Mouse (Mus musculus) left cerebral cortex, adult 8-10 months (tissue): ENCODE data around the gene Gramd4. TPM values are rescaled to one million over a fixed set of nuclear protein-coding genes. Genes with fewer than 3 reads are reported as not detected.
A peak's percentile ranks its signal among the peaks of the same experiment; 100 is the strongest.

Source experiments
- DNase-seq, 2 experiments: peaks; one replicate each; pipeline ENCODE4 v3.0.0; 2022; ENCODE audit warnings: low spot score in 2 of 2
- total RNA-seq, 4 experiments: library from RNA; stranded (reverse); gene quantifications; 2 replicates each; pipeline ENCODE4 v1.2.4; 2022

Gramd4 gene
- total RNA-seq = 10 to 100 TPM; 31.1 to 39.9 (median 34.5) TPM

DNA sequence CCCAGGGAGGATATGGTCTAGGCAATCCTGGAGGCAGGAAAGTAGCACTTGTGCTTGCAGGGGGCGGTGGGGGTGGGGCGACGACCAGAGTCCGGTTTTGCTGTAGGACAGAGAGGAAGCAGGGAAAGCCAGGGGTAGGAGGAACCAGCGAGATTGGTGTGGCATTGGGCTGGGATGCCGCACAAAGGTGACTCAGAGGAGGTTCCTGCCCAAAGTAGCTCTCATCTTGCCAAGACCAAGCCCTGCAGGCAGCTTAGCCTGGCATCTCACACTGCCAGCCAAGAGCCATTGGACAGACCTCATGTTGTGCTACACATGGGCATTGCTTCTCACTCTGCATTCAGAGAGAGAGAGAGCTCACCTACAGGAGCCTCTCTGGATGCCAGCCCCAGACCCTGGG lies at the start of gene Gramd4:
Gene Gramd4, plus strand, starts transcription at position 283 of the 400 bp plus-strand sequence.
- DNase-seq = no peak

DNA sequence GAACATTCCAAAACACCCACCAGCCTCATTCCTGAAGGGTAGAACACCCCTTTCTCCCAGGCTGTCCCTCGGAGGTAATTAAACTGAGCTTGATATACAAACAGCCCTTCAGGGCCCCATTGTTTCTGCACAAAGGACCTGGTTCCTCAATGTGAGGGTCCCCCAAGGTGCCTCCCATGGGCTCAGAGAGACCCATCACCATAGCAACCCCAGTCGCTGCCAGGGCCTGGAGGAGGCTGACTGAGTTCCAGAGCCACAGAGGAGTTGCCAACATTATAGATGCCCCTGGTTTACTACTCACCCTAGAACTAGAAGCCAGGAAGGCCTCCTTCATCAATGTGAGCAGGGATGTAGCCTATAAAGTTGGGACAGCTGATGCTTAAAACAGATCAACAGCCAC lies 44.4 kb upstream of the Gramd4 start:
- DNase-seq = no peak

DNA sequence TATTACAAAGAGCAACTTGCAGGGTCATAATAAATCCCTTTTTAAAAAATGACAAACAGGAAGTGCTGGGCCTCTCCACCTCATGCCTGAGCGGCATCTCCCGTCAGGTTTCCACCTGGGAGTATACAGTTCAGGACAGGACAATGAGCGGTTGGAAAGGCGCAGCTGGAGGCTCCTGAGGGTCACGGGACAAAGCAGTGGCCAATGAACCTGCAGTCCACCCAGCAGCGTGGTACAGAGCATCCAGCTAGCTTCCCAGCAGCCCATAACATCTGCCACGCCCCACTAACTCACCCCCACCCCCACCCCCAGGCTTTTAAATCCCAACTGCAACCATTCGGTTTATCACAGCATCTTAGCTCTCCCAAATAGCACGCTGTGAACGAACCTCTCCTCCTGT lies 43.8 kb upstream of the Gramd4 start:
- no peak for DNase-seq

DNA sequence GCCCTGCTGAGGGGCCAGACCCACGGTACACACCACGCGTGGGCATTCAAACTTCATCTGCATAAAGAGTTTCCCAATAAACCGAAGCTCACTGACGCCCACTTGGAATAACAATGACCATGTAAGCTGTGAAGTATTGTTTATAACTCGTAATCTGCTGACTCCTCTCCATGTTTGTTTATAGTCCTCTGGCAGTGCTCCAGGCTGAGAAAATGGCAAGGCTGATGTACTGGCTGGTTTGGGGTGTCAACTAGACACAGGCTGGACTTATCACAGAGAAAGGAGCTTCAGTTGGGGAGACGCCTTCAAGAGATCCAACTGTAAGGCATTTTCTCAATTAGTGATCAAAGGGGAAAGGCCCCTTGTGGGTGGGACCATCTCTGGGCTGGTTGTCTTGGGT lies 42.5 kb upstream of the Gramd4 start:
- DNase-seq = no peak

DNA sequence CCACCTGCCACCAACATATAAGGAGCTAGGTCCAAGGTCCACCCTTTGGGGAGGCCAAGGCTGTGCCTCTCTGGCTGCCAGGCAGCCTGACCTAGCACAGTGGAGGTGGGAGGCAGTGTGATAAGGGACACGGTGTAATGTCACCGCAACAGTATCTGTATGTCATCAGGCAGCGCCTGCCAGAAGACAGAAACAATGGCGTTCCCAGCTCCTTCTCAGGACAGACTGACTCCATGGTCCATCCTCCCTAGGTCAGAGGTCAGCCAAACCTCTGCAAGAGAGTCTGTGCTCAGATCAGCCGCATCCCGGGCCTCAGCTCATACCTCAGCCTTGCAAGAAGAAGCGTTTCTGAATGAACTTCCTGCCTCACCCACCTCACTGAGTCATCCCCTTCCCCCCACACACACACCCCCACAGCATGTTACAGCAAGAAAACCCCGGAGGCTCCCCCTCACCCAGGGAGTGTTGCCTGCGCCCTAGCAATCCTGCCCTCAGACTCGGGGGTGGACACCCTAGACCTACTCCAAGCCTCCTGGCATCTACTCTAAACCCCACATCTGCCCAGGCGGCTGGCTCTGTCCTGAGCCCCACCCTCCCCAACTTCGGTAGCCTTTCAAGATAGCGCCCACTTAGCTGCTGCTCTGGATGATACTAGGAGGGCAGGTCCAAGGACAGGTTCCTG lies 41.5 kb upstream of the Gramd4 start:
- no peak for DNase-seq

DNA sequence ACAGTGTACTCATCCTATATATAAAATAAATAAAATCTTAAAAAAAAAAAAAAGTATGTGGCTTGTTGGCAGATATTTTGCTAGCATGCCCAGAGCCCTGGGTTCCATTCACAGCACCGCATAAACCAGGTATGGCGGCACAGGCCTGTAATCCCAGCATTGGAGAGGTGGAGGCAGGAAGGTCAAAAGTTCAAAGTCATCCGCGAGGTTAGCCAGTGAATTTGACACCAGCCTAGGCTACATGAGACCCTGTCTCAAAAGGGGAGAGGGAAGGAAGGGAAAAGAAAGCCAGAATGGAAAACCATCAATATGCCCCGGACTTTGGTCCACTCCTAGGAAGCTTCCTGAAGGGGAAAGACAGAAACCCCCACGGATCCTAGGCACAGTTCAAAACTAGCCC lies 40.2 kb upstream of the Gramd4 start:
- no peak for DNase-seq

DNA sequence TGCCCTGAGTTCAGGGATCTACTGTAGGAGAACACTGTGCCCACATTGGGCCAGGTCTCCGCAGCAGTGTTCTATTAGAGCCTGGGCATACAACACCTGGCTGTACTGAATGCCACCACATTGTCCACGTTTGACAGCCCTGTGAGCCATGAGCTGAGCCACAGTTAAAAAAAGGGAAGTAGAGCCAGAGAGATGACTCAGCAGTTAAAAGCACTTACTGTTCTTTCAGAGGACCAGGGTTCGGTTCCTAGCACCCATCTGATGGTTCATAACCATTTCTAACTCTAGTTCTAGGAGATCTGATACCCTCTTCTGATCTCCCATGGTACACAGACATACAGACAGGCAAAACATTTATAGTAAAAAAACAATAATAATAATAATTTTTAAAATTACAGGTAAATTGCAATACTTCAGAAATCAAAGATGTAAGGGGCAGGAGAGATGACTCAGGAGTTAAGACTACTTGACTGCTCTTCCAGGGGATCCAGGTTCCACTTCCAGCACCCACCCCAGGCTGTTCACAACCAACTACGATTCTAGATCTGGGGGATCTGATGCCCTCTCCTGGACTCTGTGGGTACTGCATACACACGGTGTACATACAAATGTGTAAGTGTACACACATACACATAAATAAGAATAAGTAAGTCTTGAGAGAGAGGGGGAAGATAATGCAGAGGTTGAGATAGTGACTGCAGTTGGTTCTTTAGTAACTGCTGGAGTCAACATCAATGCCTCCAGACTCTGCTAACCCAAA lies 38.6 kb upstream of the Gramd4 start:
- no peak for DNase-seq

DNA sequence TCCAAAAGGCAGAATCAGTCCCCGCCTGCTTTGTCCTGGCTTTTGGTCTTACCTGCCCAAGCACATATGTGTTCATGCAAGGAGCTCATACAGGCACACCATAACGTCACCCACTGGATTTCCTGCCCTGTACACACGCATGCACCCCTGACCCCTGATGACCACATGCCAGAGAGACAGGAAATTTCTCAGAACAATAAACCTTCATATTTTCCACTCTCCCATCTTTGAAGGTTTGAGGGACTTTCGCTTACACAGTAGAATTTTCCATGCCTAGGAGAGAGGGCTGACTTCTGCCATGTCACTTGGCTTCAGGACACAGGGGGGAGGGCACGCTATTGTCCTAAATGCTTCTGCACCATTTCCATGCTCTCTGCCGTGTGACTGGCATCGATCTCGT lies 37.5 kb upstream of the Gramd4 start:
- DNase-seq = no peak

DNA sequence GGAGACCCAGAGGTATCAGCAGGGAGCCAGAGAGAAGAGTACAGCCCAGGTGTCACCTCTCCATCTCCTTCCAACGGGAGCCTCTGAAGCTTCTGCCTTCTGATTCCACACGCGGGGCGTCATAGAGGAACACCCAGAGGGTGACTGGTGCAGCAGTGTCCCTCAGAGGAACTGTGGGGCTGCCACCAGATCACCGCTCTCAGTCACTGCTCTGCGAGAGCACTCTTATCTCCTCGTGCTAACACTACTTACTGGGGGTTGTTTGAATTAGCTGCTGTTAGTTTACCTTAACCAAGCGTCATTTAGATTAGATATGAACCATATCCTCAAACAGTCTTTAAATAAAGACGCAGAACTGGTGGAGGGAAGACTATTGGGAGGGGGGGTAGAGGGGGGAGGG lies 36.2 kb upstream of the Gramd4 start:
- no peak for DNase-seq

DNA sequence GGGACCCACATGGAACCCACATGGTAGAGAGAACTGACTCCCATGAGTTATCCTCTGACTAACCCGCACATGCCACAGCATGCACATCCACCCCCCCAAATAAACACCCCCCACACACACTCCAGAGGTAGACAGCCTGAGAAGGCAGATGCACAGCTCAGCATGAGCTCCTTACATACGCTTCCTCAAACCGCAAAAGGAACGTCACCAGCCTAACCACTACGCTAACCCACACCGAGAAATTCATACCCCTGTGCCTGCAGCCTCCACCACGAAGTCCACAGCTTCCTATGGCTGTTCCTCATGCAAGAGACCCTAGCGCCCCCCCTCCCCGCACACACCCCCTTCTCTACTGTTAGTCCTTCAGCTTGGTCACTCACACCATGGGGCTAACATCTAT lies 35.5 kb upstream of the Gramd4 start:
- DNase-seq = no peak

DNA sequence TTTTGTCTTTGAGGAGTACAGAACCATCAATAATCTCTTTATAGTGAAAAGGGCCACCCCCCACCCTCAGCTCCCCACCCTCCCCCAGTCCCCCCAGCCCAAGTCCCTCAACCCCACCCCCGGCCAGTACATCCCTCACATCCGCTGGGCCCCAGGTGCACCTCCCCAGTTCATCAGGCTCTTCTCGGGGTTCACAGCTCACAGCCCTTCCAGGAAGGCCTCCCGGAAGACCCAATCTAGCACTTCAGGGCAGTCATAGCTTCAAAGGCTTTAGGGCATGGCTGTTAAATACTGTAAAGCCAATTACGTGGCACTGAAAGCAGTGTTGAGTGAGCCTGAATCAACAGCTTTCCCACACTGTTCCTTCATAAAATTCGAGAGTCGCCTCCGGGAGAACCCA lies 29.6 kb upstream of the Gramd4 start:
- no peak for DNase-seq

DNA sequence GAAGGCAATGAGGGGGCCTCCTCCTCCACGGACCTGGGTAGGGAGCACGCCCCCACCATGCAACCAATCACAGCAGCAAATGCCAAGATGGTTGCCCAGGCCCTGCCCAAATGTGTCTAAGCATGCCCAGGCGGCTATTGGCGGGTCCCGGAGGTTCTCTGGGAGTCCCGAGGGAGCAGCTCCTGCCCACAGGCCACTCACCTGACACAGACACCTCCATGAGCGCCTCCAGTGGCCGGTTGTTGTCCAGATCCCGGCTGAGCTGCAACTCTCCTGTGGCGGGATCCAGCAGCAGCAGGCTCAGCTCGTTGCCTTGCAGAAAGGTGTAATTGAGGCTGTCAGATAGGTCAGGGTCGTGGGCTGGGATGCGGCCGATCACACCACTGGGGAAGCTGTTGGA lies 27.5 kb upstream of the Gramd4 start:
- DNase-seq = no peak

DNA sequence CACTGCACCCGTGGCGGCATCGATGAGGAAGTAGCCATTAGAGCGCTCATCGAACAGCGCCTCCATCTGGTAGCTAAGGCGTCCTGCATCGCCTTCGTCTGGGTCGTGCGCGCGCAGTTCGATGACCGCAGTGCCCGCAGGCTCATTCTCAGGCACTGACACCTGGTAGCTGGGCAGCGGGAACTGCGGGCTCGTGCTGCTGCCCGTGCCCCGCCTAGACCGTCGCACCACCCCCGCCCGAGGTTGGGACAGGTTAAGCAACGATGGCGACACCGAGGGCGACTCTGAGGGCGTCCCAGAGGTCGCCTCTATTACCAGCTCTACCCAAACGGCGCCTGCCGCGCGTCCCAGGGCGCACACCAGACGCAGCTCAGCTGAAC lies 24.7 kb upstream of the Gramd4 start:
- DNase-seq = no peak

DNA sequence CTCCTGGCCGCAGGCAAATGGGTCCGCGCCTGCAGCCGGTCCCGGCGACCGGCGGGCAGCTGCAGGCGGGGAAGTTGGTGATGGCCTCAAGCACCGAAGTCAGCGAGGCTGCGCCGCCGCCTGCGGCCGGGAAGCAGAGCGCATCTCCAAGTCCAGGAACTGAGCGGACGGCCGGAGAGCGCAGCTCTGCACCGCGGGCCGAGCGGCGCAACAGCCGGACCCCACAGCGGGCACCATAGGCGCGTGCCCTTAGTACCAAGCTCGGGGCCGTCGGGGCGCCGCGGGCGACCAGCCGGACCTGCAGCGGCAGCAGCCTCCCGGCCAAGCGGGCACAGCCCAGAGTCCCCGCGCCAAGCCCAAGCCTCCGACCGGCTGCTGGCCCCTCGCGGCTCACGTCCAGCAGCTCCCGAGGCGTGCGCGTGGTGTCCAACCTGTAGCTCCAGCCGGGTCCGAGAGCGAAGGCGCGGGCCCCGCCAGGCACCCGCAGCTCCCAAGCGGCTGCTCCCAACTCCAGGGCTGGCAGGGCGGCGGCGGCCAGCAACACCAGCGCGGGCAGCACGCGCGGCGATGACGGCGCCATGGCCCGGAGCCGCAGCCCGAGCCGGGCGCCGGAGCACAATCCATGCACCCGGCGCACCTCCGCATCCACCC lies 24.2 kb upstream of the Gramd4 start, which contains the start of gene Celsr1:
Gene Celsr1, minus strand, starts transcription at position 587 of the 651 bp plus-strand sequence.
- DNase-seq = no peak

DNA sequence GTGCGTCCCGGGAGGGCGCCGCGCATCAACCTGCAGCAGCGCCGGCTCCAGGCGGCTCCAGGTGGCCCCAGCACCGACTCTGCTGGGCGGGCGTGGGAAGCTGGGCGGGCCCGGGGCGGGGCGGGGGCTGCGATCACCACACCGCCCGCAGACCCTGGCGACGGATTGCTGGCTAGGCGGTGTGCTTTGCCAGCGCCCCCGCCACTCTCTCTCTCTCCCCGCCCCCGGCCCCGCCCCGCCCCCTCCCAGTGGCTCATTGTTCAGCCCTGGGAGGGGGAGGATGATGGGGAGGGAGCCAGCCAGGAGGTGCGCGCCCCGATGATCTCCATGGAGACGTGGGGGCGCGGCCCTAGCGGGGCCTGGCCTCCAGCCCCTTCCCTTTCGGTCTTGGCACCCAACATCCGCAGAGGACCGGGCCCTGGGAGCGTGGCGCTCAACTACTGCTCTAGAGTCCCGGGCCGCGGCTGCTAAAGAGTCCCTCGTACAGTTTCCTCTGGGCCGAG lies 23.4 kb upstream of the Gramd4 start:
- no peak for DNase-seq

DNA sequence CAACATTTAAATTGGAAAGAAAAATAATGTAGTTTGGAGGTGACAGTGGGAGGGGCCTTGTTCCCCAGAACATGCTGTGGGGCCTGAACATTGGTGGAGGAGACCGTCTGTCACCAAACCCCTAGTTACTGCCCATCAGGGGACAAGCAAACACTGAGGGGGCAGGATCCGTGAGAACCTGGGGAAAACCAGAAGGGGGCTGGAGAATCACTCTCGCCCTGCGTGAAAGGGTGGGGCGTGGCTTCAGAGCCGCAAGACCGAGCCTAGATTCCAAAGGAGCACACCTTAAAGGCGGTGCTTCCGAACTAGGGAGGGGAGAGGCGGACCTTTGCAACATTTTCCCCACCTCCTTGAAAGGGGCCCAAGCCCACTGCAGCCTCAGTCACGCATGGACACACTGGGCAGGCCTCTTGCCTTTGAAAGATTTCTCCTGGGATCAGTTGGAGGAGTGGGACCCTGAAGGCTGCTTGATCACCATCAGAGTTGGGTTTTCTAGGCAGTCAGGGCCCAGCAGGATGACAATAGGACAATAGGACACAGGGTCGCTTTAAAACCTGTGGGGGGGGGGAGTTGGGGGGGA lies 22.6 kb upstream of the Gramd4 start:
- DNase-seq = no peak

DNA sequence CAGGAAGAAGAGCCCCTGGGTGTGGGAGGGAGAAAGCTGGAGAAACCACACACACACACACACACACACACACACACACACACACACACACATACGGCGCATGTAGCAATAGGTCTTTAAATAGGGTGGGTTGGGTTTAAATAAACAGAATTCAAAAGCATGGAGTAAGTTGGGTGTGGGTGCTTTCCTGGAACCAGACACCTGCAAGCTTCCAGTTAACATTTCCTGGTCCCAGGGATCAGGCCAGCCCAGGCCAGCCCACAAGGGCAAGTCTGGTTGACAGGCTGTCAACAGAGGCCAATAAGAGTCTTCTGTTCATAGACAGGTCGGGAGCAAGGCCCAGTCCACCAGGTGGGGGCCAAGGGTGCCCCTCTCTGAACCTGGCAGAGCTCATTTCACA lies 21.6 kb upstream of the Gramd4 start:
- DNase-seq = no peak

DNA sequence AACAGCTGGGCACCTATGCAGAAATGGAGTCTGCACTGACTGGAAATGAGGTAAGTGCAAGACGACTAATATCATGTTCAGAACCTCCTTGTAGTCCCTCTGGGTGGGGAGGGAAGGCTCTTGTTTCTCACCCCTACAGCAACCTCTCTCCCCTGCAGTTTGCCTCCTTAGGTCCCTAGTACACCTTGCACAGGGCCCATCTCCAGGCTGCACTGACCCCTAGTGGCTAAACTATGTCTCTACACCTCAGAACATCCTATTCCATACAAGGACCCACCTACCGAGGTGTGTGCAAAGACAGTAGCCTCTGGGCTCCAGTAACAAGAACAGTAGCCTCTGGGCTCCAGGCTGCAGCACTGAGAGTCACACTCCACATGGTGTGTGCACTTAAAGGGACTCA lies 18.7 kb upstream of the Gramd4 start:
- DNase-seq = peak in 1 of 2 experiments; percentile 43

DNA sequence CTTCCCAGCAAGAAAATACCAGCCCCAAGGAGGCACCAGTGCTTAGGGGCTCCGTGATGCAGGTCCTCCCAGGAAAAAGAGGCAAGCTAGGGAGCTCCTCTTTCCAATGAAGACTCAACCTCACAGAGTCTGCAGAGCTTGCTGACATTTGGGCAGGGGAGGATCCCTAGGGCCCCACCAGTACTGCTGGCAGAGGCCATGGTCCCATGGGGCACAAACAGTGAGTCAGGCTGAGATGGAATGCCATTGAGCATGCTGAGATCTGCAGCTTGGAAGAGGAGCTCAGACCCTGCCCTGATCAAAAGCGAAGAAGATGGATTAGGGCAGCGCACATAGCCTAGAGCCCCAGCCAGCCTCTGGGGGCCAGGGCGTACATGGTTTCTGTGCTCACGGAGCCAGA lies 16.1 kb upstream of the Gramd4 start:
- no peak for DNase-seq

DNA sequence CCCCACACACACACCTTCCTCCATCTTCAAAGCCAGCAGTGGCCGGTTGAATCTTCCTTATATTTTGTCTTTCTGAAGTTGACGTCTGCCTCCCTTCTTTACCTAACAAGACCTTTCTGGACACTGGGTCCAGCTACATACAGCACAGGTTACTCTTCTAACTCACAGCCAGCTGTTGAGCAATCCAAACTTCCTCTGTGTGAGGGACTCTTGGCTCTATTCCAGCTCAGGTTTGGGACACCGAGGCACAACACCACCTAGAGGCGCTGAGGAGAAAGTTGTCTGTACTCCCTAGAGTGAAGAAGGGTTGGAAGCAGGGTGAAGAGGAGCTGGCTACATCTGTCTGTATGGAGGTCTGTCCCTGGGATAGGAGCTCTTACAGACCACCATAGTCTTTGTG lies 15.1 kb upstream of the Gramd4 start:
- DNase-seq = no peak

DNA sequence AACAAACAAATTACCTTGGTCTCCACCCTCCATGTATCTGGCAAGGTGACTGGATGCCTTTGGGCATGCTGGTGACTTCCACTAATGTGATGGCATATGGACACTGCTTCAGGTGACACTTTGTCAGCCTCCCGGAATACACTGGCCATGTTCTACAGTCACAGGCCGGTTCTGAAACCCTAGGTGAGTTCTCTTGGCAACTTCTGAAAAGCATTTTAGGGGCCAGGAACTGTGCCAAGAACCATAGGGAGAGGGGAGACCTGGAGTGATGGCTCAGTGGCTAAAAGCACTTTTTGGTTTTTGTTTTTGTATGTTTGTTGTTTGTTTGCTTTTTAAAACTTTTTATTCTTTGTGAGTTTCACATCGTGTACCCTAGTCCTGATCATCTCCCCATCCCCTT lies 8.0 kb upstream of the Gramd4 start:
- no peak for DNase-seq

DNA sequence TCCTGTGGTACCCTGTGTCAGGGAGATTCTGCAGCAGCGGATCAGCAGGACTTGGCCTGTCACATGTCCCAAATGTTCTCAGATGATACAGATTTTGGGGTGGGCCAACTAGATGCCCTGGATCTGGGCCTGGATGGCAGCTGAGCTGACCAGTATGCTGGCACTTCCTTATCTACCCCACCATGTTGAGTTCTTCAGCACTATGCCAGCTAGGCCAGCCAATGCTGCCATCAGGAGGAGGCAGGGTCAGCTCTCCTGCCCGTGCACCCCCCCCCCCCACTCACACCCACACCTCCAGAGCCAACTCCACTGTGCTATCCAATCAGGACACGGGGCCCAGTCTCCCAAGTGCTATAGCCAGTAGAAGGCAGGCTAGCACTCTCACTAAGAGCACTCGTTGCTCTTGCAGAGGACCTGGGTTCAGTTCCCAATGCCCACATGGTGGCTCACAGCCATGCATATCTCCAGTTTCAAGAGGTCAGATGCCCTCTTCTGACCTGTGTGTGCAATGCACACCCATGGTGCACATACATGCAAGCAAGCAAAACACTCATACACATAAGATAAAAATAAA lies 7.2 kb upstream of the Gramd4 start:
- DNase-seq = no peak
